17 mouse cellular contexts compared by ENCODE assay signal in genomic region chr10:77324716-77325115, GRCm38 (mm10).
DNase-seq lines count a peak whose midpoint lies in the region; ATAC-seq and TF ChIP-seq lines count a peak whose summit lies in the region.
"Had no signal": no experiment of that assay in that cellular context is flagged by ENCODE, and none has a peak within 500 bp of the region (broad histone marks: within the 10 kb centered on the region; RNA-seq: fewer than 3 reads in every experiment).

No protein-coding gene starts in this region.

- H3K36me3 ChIP-seq in forebrain, embryonic 11.5 days (ENCODE audit: control insufficient read depth, insufficient read depth, low read length): no peaks in the 10 kb centered on the region
- H3K36me3 ChIP-seq in forebrain, embryonic 13.5 days (ENCODE audit: poor library complexity, severe bottlenecking): no peaks in the 10 kb centered on the region
- H3K36me3 ChIP-seq in hindbrain, postnatal 0 days (ENCODE audit: insufficient read depth, low read length): no peaks in the 10 kb centered on the region; the same call in 1 of the 2 replicates
- H3K36me3 ChIP-seq in hindbrain, embryonic 11.5 days (ENCODE audit: control insufficient read depth, insufficient read depth, low read length): no peaks in the 10 kb centered on the region
- H3K36me3 ChIP-seq: limb, embryonic 12.5 days had no signal

- TF ChIP-seq CTCF in hindbrain, postnatal 0 days (IDR thresholded peaks at IDR 0.05; ENCODE audit: low read depth): no peak

- H3K9me3 ChIP-seq in forebrain, embryonic 11.5 days (ENCODE audit: control insufficient read depth, low read length): no peaks in the 10 kb centered on the region
- H3K9me3 ChIP-seq in forebrain, embryonic 13.5 days (replicated peaks): no peaks in the 10 kb centered on the region
- H3K9me3 ChIP-seq in hindbrain, postnatal 0 days (ENCODE audit: low read length): no peaks in the 10 kb centered on the region
- H3K9me3 ChIP-seq in hindbrain, embryonic 11.5 days (ENCODE audit: control insufficient read depth, low read length): no peaks in the 10 kb centered on the region
- H3K9me3 ChIP-seq: heart, embryonic 12.5 days; limb, embryonic 12.5 days had no signal

- peak; percentile 38 for DNase-seq in forebrain, embryonic 11.5 days (ENCODE audit: low spot score)
- peak; percentile 26 for DNase-seq in hindbrain, postnatal 0 days (ENCODE audit: low spot score)
- no peak for DNase-seq in hindbrain, embryonic 11.5 days (ENCODE audit: low spot score)
- DNase-seq in spleen, postnatal 4 days (ENCODE audit: low spot score in 2 of 2): peak; percentile 7 to 43
- DNase-seq in spleen, adult 12 weeks (ENCODE audit: low spot score): no peak
- DNase-seq in testis, postnatal 10 days (ENCODE audit: low spot score): peak; percentile 27
- DNase-seq in urinary bladder, postnatal 14 days (ENCODE audit: low spot score): no peak
- DNase-seq: cerebellum, postnatal 36 days; gastrocnemius, postnatal 36 days; heart, postnatal 4 days; kidney, adult 18-20 months; kidney, postnatal 14 days; lung, postnatal 14 days had no signal

- H3K4me2 ChIP-seq in forebrain, embryonic 11.5 days (ENCODE audit: low read depth, low read length, severe bottlenecking): no peak overlapping the region
- H3K4me2 ChIP-seq in forebrain, embryonic 13.5 days: no peak overlapping the region
- no peak overlapping the region for H3K4me2 ChIP-seq in hindbrain, postnatal 0 days (ENCODE audit: low read depth, low read length)
- no peak overlapping the region for H3K4me2 ChIP-seq in hindbrain, embryonic 11.5 days (replicated peaks; ENCODE audit: low read depth, low read length)
- H3K4me2 ChIP-seq: heart, embryonic 12.5 days; limb, embryonic 12.5 days had no signal

- H3K4me3 ChIP-seq in forebrain, embryonic 11.5 days (ENCODE audit: low read depth, low read length): no peak overlapping the region
- no peak overlapping the region for H3K4me3 ChIP-seq in forebrain, embryonic 13.5 days
- no peak overlapping the region for H3K4me3 ChIP-seq in hindbrain, postnatal 0 days (ENCODE audit: low read length)
- H3K4me3 ChIP-seq in hindbrain, embryonic 11.5 days (ENCODE audit: low read depth, low read length): no peak overlapping the region
- H3K4me3 ChIP-seq: heart, embryonic 12.5 days; limb, embryonic 12.5 days had no signal

- H3K27me3 ChIP-seq in forebrain, embryonic 11.5 days (ENCODE audit: control insufficient read depth, insufficient read depth, low read length): no peaks in the 10 kb centered on the region
- H3K27me3 ChIP-seq in forebrain, embryonic 13.5 days: no peaks in the 10 kb centered on the region
- no peaks in the 10 kb centered on the region for H3K27me3 ChIP-seq in hindbrain, postnatal 0 days (ENCODE audit: insufficient read depth, low read length)
- H3K27me3 ChIP-seq in hindbrain, embryonic 11.5 days (ENCODE audit: control insufficient read depth, insufficient read depth, low read length): no peaks in the 10 kb centered on the region
- H3K27me3 ChIP-seq: heart, embryonic 12.5 days had no signal

- 0 out of 2 replicates have a peak, but pooled peaks cover 2% of the 10 kb centered on the region for H3K4me1 ChIP-seq in forebrain, embryonic 11.5 days (replicated peaks; ENCODE audit: control insufficient read depth, insufficient read depth, low read length)
- 0 out of 2 replicates have a peak, but pooled peaks cover 3% of the 10 kb centered on the region for H3K4me1 ChIP-seq in forebrain, embryonic 13.5 days
- H3K4me1 ChIP-seq in hindbrain, postnatal 0 days (ENCODE audit: insufficient read depth, low read length): no peaks in the 10 kb centered on the region
- no peaks in the 10 kb centered on the region for H3K4me1 ChIP-seq in hindbrain, embryonic 11.5 days (replicated peaks; ENCODE audit: control insufficient read depth, insufficient read depth, low read length)
- H3K4me1 ChIP-seq: limb, embryonic 12.5 days had no signal

- H3K27ac ChIP-seq in forebrain, embryonic 11.5 days (ENCODE audit: low read depth, low read length): no peak overlapping the region
- no peak overlapping the region; the same call in 1 of the 2 replicates for H3K27ac ChIP-seq in forebrain, embryonic 13.5 days
- no peak overlapping the region for H3K27ac ChIP-seq in hindbrain, postnatal 0 days
- no peak overlapping the region for H3K27ac ChIP-seq in hindbrain, embryonic 11.5 days (ENCODE audit: low read depth, low read length)
- H3K27ac ChIP-seq: limb, embryonic 12.5 days; liver, embryonic 14.5 days had no signal

- WGBS in forebrain, embryonic 11.5 days: 92% methylated on average over 6 of the region's 6 CpGs
- WGBS in forebrain, embryonic 13.5 days: 82% methylated on average over 6 of the region's 6 CpGs
- 55% methylated on average over 6 of the region's 6 CpGs for whole genome bisulfite sequencing in hindbrain, postnatal 0 days
- WGBS in hindbrain, embryonic 11.5 days: 88% methylated on average over 6 of the region's 6 CpGs

- no peak overlapping the region for H3K9ac ChIP-seq in forebrain, embryonic 11.5 days (ENCODE audit: low read length)
- no peak overlapping the region for H3K9ac ChIP-seq in forebrain, embryonic 13.5 days
- no peak overlapping the region; the same call in 1 of the 2 replicates for H3K9ac ChIP-seq in hindbrain, postnatal 0 days (replicated peaks; ENCODE audit: low read length)
- no peak overlapping the region for H3K9ac ChIP-seq in hindbrain, embryonic 11.5 days (ENCODE audit: low read depth, low read length)
- H3K9ac ChIP-seq: heart, embryonic 12.5 days; limb, embryonic 12.5 days; liver, embryonic 14.5 days had no signal

- ATAC-seq in forebrain, embryonic 11.5 days (replicated peaks; ENCODE audit: low FRiP score): no peak
- ATAC-seq in forebrain, embryonic 13.5 days: no peak
- peak; percentile 49; the same call in 1 of the 2 replicates for ATAC-seq in hindbrain, postnatal 0 days
- ATAC-seq in hindbrain, embryonic 11.5 days (ENCODE audit: low FRiP score): no peak

Comparison
In these comparisons a context has a peak if more than half of its experiments do, and no peak if none do; other contexts are left out.
1. DNase-seq: peak in forebrain, embryonic 11.5 days (single experiment), hindbrain, postnatal 0 days (single experiment), spleen, postnatal 4 days (2 of 2) and testis, postnatal 10 days (single experiment); none in hindbrain, embryonic 11.5 days (single experiment), spleen, adult 12 weeks (single experiment) and urinary bladder, postnatal 14 days (single experiment).